Mouse (Mus musculus): ENCODE data around the gene Tmcc1. TPM values are rescaled to one million over a fixed set of nuclear protein-coding genes. Genes with fewer than 3 reads are reported as not detected.
"Not testable (repeated sequence)": the region's sequence is repeated elsewhere in the genome, so short reads cannot be mapped to it uniquely, and the experiment has no call there.

The Tmcc1 gene
- polyA plus RNA-seq, 1 experiment from 2014 or later: 4.0 TPM

GRCm38 (mm10) chr6:116122881-116123280, 70.4 kb downstream of the Tmcc1 start:
- 65% methylated on average over 1 of the region's 1 CpGs for WGBS (ENCODE audit: insufficient replicate concordance)
- no peak overlapping the region for H3K4me2 ChIP-seq (ENCODE audit: low read depth, low read length)

DNA sequence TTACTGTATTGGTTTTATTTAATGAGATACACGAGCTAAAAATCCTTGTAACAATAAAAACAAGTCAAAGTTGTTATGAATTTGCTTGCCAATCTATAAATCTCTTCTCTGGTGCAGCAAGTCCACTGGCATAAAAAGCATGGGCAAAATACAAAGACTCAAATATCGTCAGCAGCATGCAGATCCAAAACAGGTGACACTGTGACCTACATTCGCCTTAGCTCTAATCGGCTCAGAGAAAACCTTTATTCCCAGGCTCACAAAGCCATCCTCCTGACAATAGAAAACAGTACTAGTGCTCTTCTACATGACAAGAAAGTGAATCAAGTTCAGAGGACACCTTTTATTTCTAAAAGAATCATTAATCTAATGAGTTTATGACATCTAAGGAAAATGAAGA, 73.6 kb downstream of the Tmcc1 start:
- no peak for ATAC-seq
- H3K27ac ChIP-seq (ENCODE audit: low read depth): no peak overlapping the region
- no peaks in the 10 kb centered on the region; the same call in 1 of the 2 replicates for H3K4me1 ChIP-seq (ENCODE audit: insufficient read depth)
- H3K27me3 ChIP-seq (ENCODE audit: insufficient read depth, low read length): no peaks in the 10 kb centered on the region
- no peaks in the 10 kb centered on the region for H3K9me3 ChIP-seq (ENCODE audit: low read length)
- H3K4me3 ChIP-seq (ENCODE audit: low read depth, low read length): no peak overlapping the region
- H3K9ac ChIP-seq (replicated peaks): no peak overlapping the region
- H3K36me3 ChIP-seq (replicated peaks; ENCODE audit: insufficient read depth, low read length): no peaks in the 10 kb centered on the region
- TF ChIP-seq EP300 (IDR thresholded peaks at IDR 0.05; ENCODE audit: low read depth): no peak
- no peak for TF ChIP-seq CTCF (IDR thresholded peaks at IDR 0.05; ENCODE audit: low read depth)
- 70% methylated on average over 4 of the region's 4 CpGs for WGBS (ENCODE audit: insufficient replicate concordance)
- H3K4me2 ChIP-seq (ENCODE audit: low read depth, low read length): no peak overlapping the region
- no peak for DNase-seq

More at GRCm38 (mm10) chr6:116122881-116123280, 70.4 kb downstream of the Tmcc1 start:
- Histone ChIP-seq H3K36me3 (replicated peaks; ENCODE audit: insufficient read depth, low read length) (no peaks in the 10 kb centered on the region), H3K27me3 (ENCODE audit: insufficient read depth, low read length) (no peaks in the 10 kb centered on the region), H3K4me3 (ENCODE audit: low read depth, low read length) (no peak overlapping the region), H3K4me1 (ENCODE audit: insufficient read depth) (peaks cover 5% of the 10 kb centered on the region), H3K27ac (ENCODE audit: low read depth) (no peak overlapping the region), H3K9me3 (ENCODE audit: low read length) (no peaks in the 10 kb centered on the region), H3K9ac (replicated peaks) (no peak overlapping the region)
- no peak for ATAC-seq
- TF ChIP-seq EP300 (IDR thresholded peaks at IDR 0.05; ENCODE audit: low read depth) (no peak), CTCF (IDR thresholded peaks at IDR 0.05; ENCODE audit: low read depth) (no peak)
- no peak for DNase-seq

DNA sequence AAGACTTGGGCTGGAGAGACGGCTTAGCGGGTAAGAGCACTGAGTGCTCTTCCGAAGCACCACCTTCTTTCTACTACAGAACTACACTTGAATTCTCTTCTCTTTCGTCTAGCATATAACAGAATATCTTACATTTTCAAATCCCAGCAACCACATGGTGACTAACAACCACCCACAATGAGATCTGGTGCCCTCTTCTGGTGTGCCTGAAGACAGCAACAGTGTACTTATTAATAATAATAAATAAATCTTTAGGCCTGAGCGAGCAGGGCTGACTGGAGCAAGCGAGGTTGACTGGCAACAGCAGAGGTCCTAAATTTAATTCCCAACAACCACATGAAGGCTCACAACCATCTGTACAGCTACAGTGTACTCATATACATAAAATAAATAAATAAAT, 76.7 kb downstream of the Tmcc1 start:
- H3K4me2 ChIP-seq (ENCODE audit: low read depth, low read length); H3K4me3 ChIP-seq (ENCODE audit: low read depth, low read length); H3K9ac ChIP-seq (replicated peaks); H3K9me3 ChIP-seq (ENCODE audit: low read length); DNase-seq; ATAC-seq; H3K36me3 ChIP-seq (replicated peaks; ENCODE audit: insufficient read depth, low read length); H3K4me1 ChIP-seq (ENCODE audit: insufficient read depth); H3K27ac ChIP-seq (ENCODE audit: low read depth); H3K27me3 ChIP-seq (ENCODE audit: insufficient read depth, low read length): not testable (repeated sequence)
- peak; percentile 15; the same call in 1 of the 2 replicates for TF ChIP-seq CTCF (IDR thresholded peaks at IDR 0.05; ENCODE audit: low read depth)
- 84% methylated on average over 6 of the region's 6 CpGs for WGBS (ENCODE audit: insufficient replicate concordance)

GRCm38 (mm10) chr6:116110588-116110987, 82.7 kb downstream of the Tmcc1 start:
- Histone ChIP-seq H3K9me3 (ENCODE audit: low read length) (no peaks in the 10 kb centered on the region), H3K27me3 (ENCODE audit: insufficient read depth, low read length) (no peaks in the 10 kb centered on the region), H3K4me3 (ENCODE audit: low read depth, low read length) (no peak overlapping the region), H3K9ac (replicated peaks) (no peak overlapping the region), H3K36me3 (replicated peaks; ENCODE audit: insufficient read depth, low read length) (no peaks in the 10 kb centered on the region), H3K27ac (ENCODE audit: low read depth) (no peak overlapping the region), H3K4me1 (ENCODE audit: insufficient read depth) (peaks cover 7% of the 10 kb centered on the region), H3K4me2 (ENCODE audit: low read depth, low read length) (no peak overlapping the region)
- no peak for DNase-seq
- TF ChIP-seq CTCF (IDR thresholded peaks at IDR 0.05; ENCODE audit: low read depth) (no peak), EP300 (IDR thresholded peaks at IDR 0.05; ENCODE audit: low read depth) (peak; percentile 61; the same call in 1 of the 2 replicates)
- no peak for ATAC-seq
- WGBS (ENCODE audit: insufficient replicate concordance): 59% methylated on average over 4 of the region's 4 CpGs

GRCm38 (mm10) chr6:116107471-116108358, 85.6 kb downstream of the Tmcc1 start:
- peak overlapping the region; percentile 57 for H3K4me3 ChIP-seq (ENCODE audit: low read depth, low read length)
- no peak for TF ChIP-seq CTCF (IDR thresholded peaks at IDR 0.05; ENCODE audit: low read depth)
- no peak for TF ChIP-seq EP300 (IDR thresholded peaks at IDR 0.05; ENCODE audit: low read depth)
- H3K9me3 ChIP-seq (ENCODE audit: low read length): no peaks in the 10 kb centered on the region
- WGBS (ENCODE audit: insufficient replicate concordance): 4% methylated on average over 29 of the region's 29 CpGs
- peak; percentile 29 for DNase-seq
- H3K4me2 ChIP-seq (ENCODE audit: low read depth, low read length): peak overlapping the region; percentile 94
- H3K27ac ChIP-seq (ENCODE audit: low read depth): no peak overlapping the region
- ATAC-seq: peak; percentile 36
- no peaks in the 10 kb centered on the region for H3K27me3 ChIP-seq (ENCODE audit: insufficient read depth, low read length)
- H3K36me3 ChIP-seq (replicated peaks; ENCODE audit: insufficient read depth, low read length): no peaks in the 10 kb centered on the region
- H3K4me1 ChIP-seq (ENCODE audit: insufficient read depth): peaks cover 7% of the 10 kb centered on the region
- H3K9ac ChIP-seq (replicated peaks): peak overlapping the region; percentile 59

DNA sequence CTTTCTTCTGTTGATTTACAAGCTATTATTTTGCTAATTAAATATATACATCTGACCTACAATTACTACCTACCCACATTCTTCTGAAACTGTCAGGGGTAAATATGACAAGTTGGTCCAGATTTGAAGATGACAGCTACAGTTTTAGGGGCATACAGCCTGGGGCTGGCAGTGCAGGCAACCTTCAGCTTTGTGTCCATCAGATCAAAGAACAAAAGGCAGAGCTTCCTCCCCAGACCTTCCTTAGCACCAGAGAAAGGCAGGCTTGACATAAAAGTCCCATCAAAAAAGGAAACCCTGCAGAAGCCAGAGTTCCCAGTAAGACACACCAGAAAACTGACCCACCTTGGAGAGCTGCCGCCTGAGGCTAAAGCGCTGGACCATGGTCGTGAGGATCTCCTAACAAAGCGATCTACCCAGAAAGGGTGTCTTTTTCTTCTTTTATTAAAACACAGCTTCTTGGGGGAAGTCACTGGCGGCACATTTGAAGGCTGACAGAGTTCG, 86.3 kb downstream of the Tmcc1 start:
- H3K27me3 ChIP-seq (ENCODE audit: insufficient read depth, low read length): no peaks in the 10 kb centered on the region
- H3K4me3 ChIP-seq (ENCODE audit: low read depth, low read length): peak overlapping the region; percentile 57
- 20% methylated on average over 6 of the region's 6 CpGs for WGBS (ENCODE audit: insufficient replicate concordance)
- H3K36me3 ChIP-seq (replicated peaks; ENCODE audit: insufficient read depth, low read length): no peaks in the 10 kb centered on the region
- TF ChIP-seq CTCF (IDR thresholded peaks at IDR 0.05; ENCODE audit: low read depth) (no peak), EP300 (IDR thresholded peaks at IDR 0.05; ENCODE audit: low read depth) (no peak)
- H3K4me1 ChIP-seq (ENCODE audit: insufficient read depth): peaks cover 7% of the 10 kb centered on the region
- no peak for ATAC-seq
- peak overlapping the region; percentile 59 for H3K9ac ChIP-seq (replicated peaks)
- peak overlapping the region; percentile 94 for H3K4me2 ChIP-seq (ENCODE audit: low read depth, low read length)
- no peak for DNase-seq
- H3K27ac ChIP-seq (ENCODE audit: low read depth): no peak overlapping the region
- H3K9me3 ChIP-seq (ENCODE audit: low read length): no peaks in the 10 kb centered on the region

All from liver, postnatal 0 days (tissue).